Comparison of ENCODE assay signal across 14 mouse cellular contexts in the genomic region with DNA sequence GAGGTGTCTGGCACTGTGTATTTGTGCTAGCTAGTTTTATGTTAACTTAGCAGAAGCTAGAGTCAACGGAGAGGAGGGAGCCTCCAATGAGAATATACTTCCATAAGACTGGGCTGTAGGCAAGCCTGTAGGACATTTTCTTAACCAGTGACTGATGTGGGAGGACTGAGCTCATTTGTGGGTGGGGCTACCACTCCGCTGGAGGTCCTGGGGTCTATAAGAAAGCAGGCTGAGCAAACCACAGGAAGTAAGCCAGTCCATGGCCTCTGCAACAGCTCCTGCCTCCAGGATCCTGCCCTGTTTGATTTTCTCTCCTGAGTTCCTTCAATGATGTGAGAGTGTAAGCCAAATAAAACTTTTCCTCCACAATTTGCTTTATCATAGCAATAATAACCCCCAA. TPM values are rescaled to one million over a fixed set of nuclear protein-coding genes. Genes with fewer than 3 reads are reported as not detected.
"Had no signal": no experiment of that assay in that cellular context is flagged by ENCODE, and none has a peak within 500 bp of the region (broad histone marks: within the 10 kb centered on the region; RNA-seq: fewer than 3 reads in every experiment).

No protein-coding gene starts in this region.

- DNase-seq: kidney, adult 8-10 months; kidney, postnatal 25 days; layer of hippocampus, adult 9-11 months; layer of hippocampus, postnatal 36 days; lung, postnatal 14 days had no signal

- H3K27me3 ChIP-seq: limb, embryonic 12.5 days; lung, embryonic 15.5 days; megakaryocyte, embryonic 14.5 days; midbrain, embryonic 12.5 days had no signal

- ATAC-seq: intestine, embryonic 16.5 days had no signal

- H3K36me3 ChIP-seq: limb, embryonic 12.5 days; lung, embryonic 15.5 days; midbrain, embryonic 12.5 days had no signal

- H3K9ac ChIP-seq: limb, embryonic 12.5 days; lung, embryonic 15.5 days; midbrain, embryonic 12.5 days had no signal

- H3K4me2 ChIP-seq: lung, embryonic 15.5 days had no signal

- H3K4me3 ChIP-seq: midbrain, embryonic 12.5 days had no signal

- H3K9me3 ChIP-seq: limb, embryonic 12.5 days; lung, embryonic 15.5 days; megakaryocyte, embryonic 14.5 days; midbrain, embryonic 12.5 days had no signal

- H3K27ac ChIP-seq: lung, embryonic 15.5 days; macrophage; midbrain, embryonic 12.5 days; stomach, postnatal 0 days had no signal

RNA-seq across cellular contexts. Expression of a gene that starts 2.3 kb away (rescaled TPM):
- polyA plus RNA-seq: liver, adult 2 months; macrophage had no signal

RNA-seq across cellular contexts. Expression of a gene that starts 2.6 kb away (rescaled TPM):
- polyA plus RNA-seq: macrophage; midbrain, postnatal 0 days had no signal

RNA-seq across cellular contexts. Expression of a gene that starts 9.6 kb away (rescaled TPM):
- polyA plus RNA-seq: macrophage; midbrain, postnatal 0 days had no signal

RNA-seq across cellular contexts. Expression of a gene that starts 9.9 kb away (rescaled TPM):
- polyA plus RNA-seq: liver, adult 2 months; macrophage; stomach, postnatal 0 days had no signal
